Mouse (Mus musculus): ENCODE measurements around the gene Spryd7. TPM values are rescaled to one million over a fixed set of nuclear protein-coding genes. Genes with fewer than 3 reads are reported as not detected.
"Not testable (repeated sequence)": the region's sequence is repeated elsewhere in the genome, so short reads cannot be mapped to it uniquely, and the experiment has no call there.

Gene Spryd7
- total RNA-seq (2021) = 10 to 100 TPM; 44.3 to 45.3 TPM
- long read RNA-seq, experiment 1, full-length matches to known transcripts = 27 of 35 reads
- long read RNA-seq, experiment 1, partial matches to known transcripts = 6 of 35 reads
- long read RNA-seq, experiment 1, other reads (novel, unspliced or antisense) = 2 of 35 reads
- long read RNA-seq, experiment 2, full-length matches to known transcripts = 30 of 33 reads
- long read RNA-seq, experiment 2, partial matches to known transcripts = 3 of 33 reads
- long read RNA-seq, experiment 2, other reads (novel, unspliced or antisense) = 0 of 33 reads

GRCm38 (mm10) chr14:61556289-61557147 is at the start of gene Spryd7:
Spryd7 (minus strand) TSS chr14:61556886.
- intact Hi-C loops (cut with DNase I) = loop anchor here (5.0 to 10.0 kb wide), 4 partner anchors 91 to 696 kb away; partner anchors contain the start of gene Ebpl
- no peak; the same call in 1 of the 2 replicates for TF ChIP-seq CTCF (IDR thresholded peaks at IDR 0.05)
- Histone ChIP-seq H3K27ac (peak within 1 kb of the TSS; percentile 93), H3K4me3 (peak within 1 kb of the TSS; percentile 81)
- peak; percentile 97 for DNase-seq (ENCODE audit: extremely low spot score in 1 of 2, low spot score in 2 of 2)

- H3K27ac ChIP-seq; H3K4me3 ChIP-seq; DNase-seq (ENCODE audit: extremely low spot score in 1 of 2, low spot score in 2 of 2); intact Hi-C loops (cut with DNase I): not testable (repeated sequence)
These were observed 49.4 kb upstream of the Spryd7 start for GRCm38 (mm10) chr14:61606088-61606487.

DNA sequence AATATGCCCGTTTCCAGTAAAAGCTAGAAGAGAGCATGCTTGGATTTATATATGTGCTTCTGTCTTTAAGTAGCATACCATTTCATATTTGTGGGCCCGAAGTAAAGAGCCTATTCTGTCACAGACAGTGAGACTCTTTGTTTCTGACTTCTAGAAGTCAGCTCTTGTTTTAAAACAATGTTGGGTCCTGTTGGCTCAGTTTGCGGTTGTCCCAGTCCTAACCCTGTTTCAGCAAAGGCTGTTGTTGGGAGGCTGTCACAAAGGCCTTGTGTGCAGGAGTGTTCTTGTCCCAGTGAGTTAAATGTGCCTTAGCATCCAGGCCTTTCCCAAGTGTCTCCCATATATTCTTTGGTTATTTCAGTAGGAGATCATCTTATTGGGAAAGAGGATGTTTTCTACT is 47.4 kb upstream of the Spryd7 start:
- Histone ChIP-seq H3K4me3 (no peak overlapping the region), H3K27ac (peak overlapping the region; percentile 56; the same call in 1 of the 2 replicates)
- intact Hi-C loops (cut with DNase I) = no loop called here
- TF ChIP-seq CTCF (IDR thresholded peaks at IDR 0.05) = no peak
- DNase-seq (ENCODE audit: extremely low spot score in 1 of 2, low spot score in 2 of 2) = no peak

- intact Hi-C loops (cut with DNase I) = no loop called here
- no peak for DNase-seq (ENCODE audit: extremely low spot score in 1 of 2, low spot score in 2 of 2)
- Histone ChIP-seq H3K27ac (peak overlapping the region; percentile 56), H3K4me3 (no peak overlapping the region)
- TF ChIP-seq CTCF (IDR thresholded peaks at IDR 0.05) = no peak
These were observed 46.5 kb upstream of the Spryd7 start for GRCm38 (mm10) chr14:61603069-61603755.

- intact Hi-C loops (cut with DNase I) = no loop called here
- H3K4me3 ChIP-seq = no peak overlapping the region
- TF ChIP-seq CTCF (IDR thresholded peaks at IDR 0.05) = no peak
These were observed 44.7 kb upstream of the Spryd7 start for GRCm38 (mm10) chr14:61601348-61601747.

GRCm38 (mm10) chr14:61599057-61599806 is 42.5 kb upstream of the Spryd7 start:
- intact Hi-C loops (cut with DNase I) = loop anchor here (1.0 kb wide), 1 partner anchor 49 kb away; no protein-coding TSS in a partner anchor
- TF ChIP-seq CTCF (IDR thresholded peaks at IDR 0.05) = no peak
- DNase-seq (ENCODE audit: extremely low spot score in 1 of 2, low spot score in 2 of 2) = peak; percentile 87 to 90
- H3K4me3 ChIP-seq = peak overlapping the region; percentile 71
- H3K27ac ChIP-seq = peak overlapping the region; percentile 65

More at GRCm38 (mm10) chr14:61601348-61601747, 44.7 kb upstream of the Spryd7 start:
- H3K27ac ChIP-seq = peak overlapping the region; percentile 65; the same call in 1 of the 2 replicates
- DNase-seq (ENCODE audit: extremely low spot score in 1 of 2, low spot score in 2 of 2) = no peak

DNA sequence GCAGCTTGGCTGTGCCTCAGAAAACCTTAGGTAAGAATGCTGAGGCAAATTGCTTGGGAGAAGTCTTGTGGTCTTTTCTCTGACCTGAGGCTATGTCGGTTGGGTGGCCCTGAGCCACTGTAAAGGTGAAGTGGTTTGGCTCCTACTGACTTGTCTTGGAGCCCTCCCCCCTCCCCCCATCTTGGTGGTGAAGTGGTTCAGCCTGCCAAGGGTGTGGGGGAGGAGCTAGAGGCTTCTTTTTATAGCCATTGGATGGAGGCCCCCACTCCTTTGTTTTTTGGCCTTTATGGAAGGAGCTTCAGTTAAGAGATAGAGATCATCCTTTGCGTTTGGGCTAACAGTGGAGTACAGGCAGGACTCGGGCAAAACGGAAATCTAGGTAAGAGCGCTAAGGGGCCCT is 41.3 kb upstream of the Spryd7 start, which contains the start of gene Trim13:
Gene Trim13, plus strand, starts transcription at position 280 of the 400 bp plus-strand sequence.
- TF ChIP-seq CTCF (IDR thresholded peaks at IDR 0.05) = no peak
- intact Hi-C loops (cut with DNase I) = no loop called here
- DNase-seq (ENCODE audit: extremely low spot score in 1 of 2, low spot score in 2 of 2) = no peak
- Histone ChIP-seq H3K4me3 (peak within 1 kb of the TSS; percentile 71), H3K27ac (no peak within 1 kb of the TSS; the same call in 1 of the 2 replicates)

DNA sequence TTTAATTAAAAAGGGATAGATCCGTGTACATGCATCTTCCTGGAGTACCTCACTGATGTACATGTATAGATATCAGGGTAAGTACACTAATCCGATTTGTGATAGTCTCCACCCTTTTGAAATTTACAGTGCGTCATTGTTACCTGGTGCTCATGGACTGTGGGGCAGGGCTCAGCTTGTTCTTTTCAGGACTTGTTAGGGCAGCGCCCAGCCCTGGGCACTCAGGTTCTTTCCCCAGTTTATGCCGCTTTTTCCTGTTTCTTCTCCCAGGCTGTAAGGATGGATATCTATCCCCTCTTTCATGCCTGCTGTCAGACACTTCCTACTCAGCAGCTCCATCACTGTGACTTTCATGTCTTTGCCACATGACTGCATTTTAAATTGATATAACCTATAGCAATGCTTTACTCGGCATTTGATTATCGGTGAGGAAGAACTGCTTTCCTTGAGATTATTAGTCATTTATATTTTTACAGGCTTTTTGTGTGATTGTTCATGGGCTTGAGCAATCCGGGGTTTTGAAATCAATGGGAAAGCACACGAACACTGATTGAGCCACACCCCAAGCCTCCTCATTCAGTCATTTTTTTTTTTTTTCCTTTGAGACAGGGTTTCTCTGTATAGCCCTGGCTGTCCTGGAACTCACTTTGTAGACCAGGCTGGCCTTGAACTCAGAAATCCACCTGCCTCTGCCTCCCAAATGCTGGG is 40.2 kb upstream of the Spryd7 start:
- Histone ChIP-seq H3K4me3 (no peak overlapping the region), H3K27ac (no peak overlapping the region)
- intact Hi-C loops (cut with DNase I) = no loop called here
- TF ChIP-seq CTCF (IDR thresholded peaks at IDR 0.05) = no peak
- no peak for DNase-seq (ENCODE audit: extremely low spot score in 1 of 2, low spot score in 2 of 2)

- intact Hi-C loops (cut with DNase I) = loop anchor here (2.0 kb wide), 1 partner anchor 15 kb away; no protein-coding TSS in a partner anchor
- H3K4me3 ChIP-seq = no peak overlapping the region
- no peak for DNase-seq (ENCODE audit: extremely low spot score in 1 of 2, low spot score in 2 of 2)
These were observed 32.8 kb upstream of the Spryd7 start for GRCm38 (mm10) chr14:61589288-61590065.

GRCm38 (mm10) chr14:61575941-61576340 is 19.3 kb upstream of the Spryd7 start:
- no peak for TF ChIP-seq CTCF (IDR thresholded peaks at IDR 0.05)
- no peak overlapping the region for H3K27ac ChIP-seq
- intact Hi-C loops (cut with DNase I) = loop anchor here (2.0 kb wide), 1 partner anchor 13 kb away; no protein-coding TSS in a partner anchor
- DNase-seq (ENCODE audit: extremely low spot score in 1 of 2, low spot score in 2 of 2) = no peak
- no peak overlapping the region for H3K4me3 ChIP-seq

More at GRCm38 (mm10) chr14:61589288-61590065, 32.8 kb upstream of the Spryd7 start:
- no peak overlapping the region for H3K27ac ChIP-seq
- TF ChIP-seq CTCF (IDR thresholded peaks at IDR 0.05) = no peak; the same call in 1 of the 2 replicates

Data from left cerebral cortex, adult 2 months (tissue).